Mouse (Mus musculus) kidney, adult 8-10 months (tissue): ENCODE measurements at regions not wholly inside any gene's neighbourhood (a gene's known extent, or its start where the extent isn't known, plus 50 kb on each side); places are given as distances from the start of the nearest gene placed in this dataset.

Experiments
- DNase-seq, 2 experiments: peaks; one replicate each; pipeline ENCODE4 v3.0.0; 2022

- peak in 1 of 2 experiments; percentile 11 for DNase-seq
These were observed 78.8 kb upstream of the Tbca start for GRCm38 (mm10) chr13:94709691-94710573.

- no peak for DNase-seq
These were observed 78.0 kb upstream of the Tbca start for GRCm38 (mm10) chr13:94710574-94711172.

DNA sequence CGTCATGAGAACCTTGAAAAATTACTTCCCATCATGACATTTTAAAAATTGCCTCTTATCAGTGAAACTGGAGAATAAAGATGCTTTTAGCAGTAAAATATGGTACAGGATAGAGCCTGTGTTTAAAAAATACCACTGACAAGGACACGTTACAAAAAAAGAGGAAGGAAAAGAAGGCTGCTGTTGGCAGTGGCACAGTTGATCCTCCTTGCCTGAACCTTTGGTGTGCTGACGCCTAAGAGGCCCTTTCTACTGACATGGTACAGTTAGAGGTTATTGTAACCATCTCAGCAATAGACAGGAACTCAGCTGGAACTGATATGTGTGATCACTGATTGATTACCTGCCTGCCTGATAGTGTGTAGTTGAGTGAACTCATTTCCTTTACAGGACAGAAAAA is 75.3 kb upstream of the Tbca start:
- DNase-seq, result no peak

DNA sequence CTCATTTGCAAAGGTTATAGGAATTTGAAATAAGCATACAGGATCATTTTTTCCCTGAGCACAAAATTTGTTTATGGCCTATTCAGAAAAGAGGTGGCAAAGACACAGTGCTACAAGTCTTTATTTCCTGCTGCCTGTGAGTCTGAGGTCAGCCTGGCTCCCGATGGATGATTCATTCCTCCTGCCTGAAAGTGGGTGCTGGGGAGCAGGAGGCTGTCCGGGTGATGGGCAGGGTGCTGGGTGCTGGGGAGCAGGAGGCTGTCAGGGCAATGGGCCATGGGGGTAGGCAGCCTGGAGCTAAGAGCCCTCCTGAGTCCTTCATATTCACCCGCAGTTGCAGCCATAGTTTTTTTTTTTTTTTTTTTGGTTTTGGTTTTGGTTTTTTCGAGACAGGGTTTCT is 67.1 kb upstream of the Tbca start:
- no peak for DNase-seq
